Mouse (Mus musculus): Measurements from ENCODE around the gene Ctnna2. TPM values are rescaled to one million over a fixed set of nuclear protein-coding genes. Genes with fewer than 3 reads are reported as not detected.
A peak's percentile ranks its signal among the peaks of the same experiment; 100 is the strongest.

The Ctnna2 gene
- total RNA-seq, 2 experiments from 2014 or later, result 149 to 158 TPM

GRCm38 (mm10) chr6:77443906-77444305, 535.6 kb downstream of the Ctnna2 start:
- DNase-seq (ENCODE audit: low spot score in 2 of 2), result no peak

DNA sequence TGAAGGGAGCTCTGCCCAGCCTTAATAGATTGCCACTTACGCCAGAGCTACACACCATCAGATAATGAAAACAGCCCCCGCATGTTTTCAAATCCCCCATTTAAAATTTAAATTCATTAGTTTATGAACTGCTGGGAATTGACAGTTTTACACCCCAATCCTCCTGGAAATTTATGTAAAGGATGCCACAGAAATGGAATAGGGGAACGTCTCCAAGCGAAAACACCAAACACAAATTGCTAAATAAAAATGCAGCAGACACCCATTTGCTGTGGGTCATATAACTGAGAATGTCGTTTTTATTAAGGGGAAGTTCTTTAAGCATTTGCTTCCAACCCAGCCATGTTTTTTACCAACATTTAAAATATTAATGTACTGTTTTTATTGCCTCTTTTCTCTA, 538.4 kb downstream of the Ctnna2 start:
- no peak for DNase-seq (ENCODE audit: low spot score in 2 of 2)

DNA sequence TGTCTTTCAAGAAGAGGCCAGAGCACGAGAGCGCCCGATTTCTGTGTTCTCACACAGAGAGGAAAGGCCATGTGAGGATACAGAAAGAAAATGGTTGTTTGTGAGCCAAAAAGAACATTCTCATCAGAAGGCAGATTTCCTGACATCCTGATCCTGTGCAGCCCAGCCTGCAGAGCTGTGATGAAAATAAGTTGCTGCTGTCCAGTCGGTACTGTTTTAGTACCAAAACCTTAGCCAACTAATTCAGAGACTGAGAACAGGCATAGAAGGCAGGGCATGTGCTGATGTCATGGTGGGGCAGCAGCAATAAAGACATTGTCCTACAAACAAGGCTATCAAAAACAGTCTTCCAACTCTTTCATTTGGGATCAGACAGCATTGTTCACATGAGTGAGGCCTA, 549.1 kb downstream of the Ctnna2 start:
- DNase-seq (ENCODE audit: low spot score in 2 of 2), result no peak

GRCm38 (mm10) chr6:77425746-77426145, 553.8 kb downstream of the Ctnna2 start:
- no peak for DNase-seq (ENCODE audit: low spot score in 2 of 2)

DNA sequence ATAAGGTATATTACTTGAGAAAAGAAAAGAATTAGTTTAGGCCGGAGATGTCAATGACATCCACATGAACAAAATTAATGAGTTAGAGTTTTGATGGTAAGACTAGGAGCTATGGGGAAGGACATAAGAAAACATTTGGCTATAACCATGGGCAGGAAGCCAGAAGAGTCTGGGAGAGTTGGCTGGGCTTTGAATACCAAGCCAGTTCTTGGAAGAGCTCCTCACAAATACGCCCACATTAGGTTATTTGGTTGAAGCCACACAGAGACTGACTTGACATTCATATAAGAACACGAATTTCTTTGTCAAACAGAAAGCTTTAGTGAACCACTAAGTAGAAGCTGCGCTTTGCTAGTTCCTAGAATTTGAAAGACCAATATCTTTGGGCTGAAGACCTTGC, 554.7 kb downstream of the Ctnna2 start:
- DNase-seq (ENCODE audit: low spot score in 2 of 2), result no peak

GRCm38 (mm10) chr6:77421564-77422139, 557.8 kb downstream of the Ctnna2 start:
- DNase-seq (ENCODE audit: low spot score in 2 of 2), result no peak

GRCm38 (mm10) chr6:77416999-77417398, 562.5 kb downstream of the Ctnna2 start:
- DNase-seq (ENCODE audit: low spot score in 2 of 2), result no peak

DNA sequence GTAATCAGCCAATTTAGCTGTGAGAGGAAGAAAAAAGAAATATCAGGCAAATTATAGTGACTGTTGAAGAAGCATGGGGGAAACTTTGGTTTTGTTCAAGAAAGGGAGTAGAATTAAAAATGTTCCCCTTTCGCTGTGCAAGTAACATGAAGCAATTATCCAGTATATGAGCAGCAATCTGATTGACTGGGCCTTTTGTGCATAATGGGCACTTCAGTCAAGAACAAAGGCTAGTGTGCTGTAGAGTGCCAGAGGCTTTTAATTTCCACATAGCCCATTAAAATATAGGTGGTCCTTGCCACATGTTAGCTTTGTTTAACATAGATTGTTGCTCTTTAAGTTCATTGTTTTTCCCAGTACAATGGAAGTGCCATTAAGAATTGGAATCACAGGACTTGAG, 566.0 kb downstream of the Ctnna2 start:
- no peak for DNase-seq (ENCODE audit: low spot score in 2 of 2)

GRCm38 (mm10) chr6:77408481-77408880, 571.0 kb downstream of the Ctnna2 start:
- DNase-seq (ENCODE audit: low spot score in 2 of 2), result no peak

DNA sequence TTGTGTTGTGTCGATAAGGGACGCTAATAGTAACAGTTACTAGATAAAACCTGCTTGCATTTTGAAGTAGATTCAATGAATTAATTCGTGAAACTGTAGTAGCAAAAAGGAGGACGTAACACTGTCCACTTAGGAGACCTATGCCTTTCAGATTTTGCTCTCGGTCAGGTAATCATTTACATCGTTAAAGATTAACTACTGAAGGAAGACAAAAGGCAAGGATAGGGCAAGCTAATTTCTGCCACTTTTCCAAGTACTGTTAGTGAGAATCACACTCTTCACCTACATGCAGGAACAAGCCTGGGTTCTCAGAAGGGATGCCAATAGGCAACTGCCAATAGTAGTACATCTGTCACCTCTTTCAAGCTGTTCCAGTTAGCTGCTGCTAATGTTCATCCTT, 578.7 kb downstream of the Ctnna2 start:
- no peak for DNase-seq (ENCODE audit: low spot score in 2 of 2)

GRCm38 (mm10) chr6:77391663-77392062, 587.8 kb downstream of the Ctnna2 start:
- no peak for DNase-seq (ENCODE audit: low spot score in 2 of 2)

DNA sequence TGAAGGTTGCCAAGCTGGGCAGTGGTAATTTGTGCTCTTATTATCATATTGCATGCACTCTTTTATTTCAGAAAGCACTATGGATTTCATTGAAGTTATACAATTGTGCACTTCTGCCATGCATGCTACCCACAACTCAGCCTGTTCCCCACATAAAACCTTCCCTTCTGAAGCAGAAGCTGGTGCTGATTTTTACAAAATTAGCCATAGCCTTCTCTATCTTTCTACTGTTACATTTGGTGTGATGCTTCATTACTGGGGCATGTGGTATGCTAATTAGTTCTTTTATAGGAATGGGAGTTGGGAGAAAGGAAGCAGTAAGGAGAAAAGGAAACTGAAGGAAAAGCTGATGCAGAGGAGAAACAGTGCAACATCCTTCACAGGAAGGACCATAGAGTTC, 598.2 kb downstream of the Ctnna2 start:
- DNase-seq (ENCODE audit: low spot score in 2 of 2), result no peak

DNA sequence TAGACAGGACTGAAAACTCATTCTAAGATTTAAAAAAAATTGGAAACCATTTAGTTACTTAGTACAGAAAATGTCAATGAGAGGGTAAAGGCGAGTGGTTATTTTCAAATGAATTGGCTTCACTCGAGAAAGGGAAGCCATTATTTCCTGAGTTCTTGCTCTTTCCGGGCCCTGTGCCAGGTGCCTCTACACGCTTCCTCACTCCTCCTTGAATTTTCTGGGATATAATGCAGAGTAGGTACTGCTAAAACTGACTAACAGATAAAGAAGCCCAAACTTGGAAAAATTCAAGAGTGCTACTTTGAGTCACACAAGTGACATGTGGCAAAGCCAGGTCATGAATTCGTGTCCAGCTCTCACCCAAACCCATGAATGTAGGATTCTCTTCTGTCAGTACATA, 606.4 kb downstream of the Ctnna2 start:
- DNase-seq (ENCODE audit: low spot score in 2 of 2), result no peak

- no peak for DNase-seq (ENCODE audit: low spot score in 2 of 2)
These were observed 608.4 kb downstream of the Ctnna2 start for GRCm38 (mm10) chr6:77371147-77371546.

DNA sequence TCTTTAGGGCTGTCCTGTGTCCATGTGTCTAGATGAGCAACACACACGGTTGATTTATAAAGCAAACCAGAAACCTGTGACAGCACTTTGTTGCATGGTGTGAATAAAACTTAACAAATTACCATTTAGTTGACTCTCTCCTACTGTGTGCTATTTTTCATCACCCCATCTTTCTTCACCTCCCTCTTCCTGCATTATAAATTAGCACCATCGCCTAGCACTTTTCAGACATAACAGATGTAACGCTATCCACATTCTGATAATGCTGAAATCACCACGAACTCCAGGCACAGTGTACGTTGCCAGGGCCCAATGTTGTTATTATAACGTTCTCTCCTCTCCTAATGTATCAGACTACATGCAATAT, 621.0 kb downstream of the Ctnna2 start:
- DNase-seq (ENCODE audit: low spot score in 2 of 2), result no peak

DNA sequence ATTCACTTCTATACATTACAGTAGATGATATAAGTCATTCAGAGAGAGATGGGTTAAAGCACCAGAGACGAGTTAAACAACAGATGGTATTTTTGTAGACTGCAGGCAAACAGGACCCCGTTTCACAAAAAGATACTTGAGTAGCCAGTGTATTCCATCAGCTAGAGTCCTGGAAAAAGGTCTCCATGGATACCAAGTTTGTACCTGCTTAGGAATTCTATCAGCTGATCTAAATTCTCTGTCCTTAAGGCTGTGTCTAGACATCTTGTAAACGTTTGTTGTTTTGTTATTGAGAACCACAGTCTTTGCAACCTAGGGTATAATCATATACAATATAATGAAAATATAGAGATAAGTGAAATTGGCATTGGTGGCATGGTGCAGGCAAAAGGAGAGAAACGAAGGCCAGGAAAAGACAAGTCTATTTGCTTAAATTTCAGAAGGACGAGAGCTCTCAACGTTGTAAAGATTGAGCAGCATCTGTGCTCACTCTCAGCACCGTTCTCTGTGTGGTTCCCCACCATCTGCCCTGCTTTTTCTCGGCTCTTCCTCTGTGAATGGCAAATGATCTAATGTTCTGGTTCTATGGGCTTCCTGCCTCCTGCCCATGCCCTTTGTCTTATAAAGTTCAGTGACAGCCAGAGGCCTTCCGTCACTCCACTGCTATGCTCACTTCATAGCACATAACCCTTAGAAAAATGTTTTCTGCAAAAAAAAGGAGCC, 621.6 kb downstream of the Ctnna2 start:
- peak; percentile 33 to 44 for DNase-seq (ENCODE audit: low spot score in 2 of 2)

DNA sequence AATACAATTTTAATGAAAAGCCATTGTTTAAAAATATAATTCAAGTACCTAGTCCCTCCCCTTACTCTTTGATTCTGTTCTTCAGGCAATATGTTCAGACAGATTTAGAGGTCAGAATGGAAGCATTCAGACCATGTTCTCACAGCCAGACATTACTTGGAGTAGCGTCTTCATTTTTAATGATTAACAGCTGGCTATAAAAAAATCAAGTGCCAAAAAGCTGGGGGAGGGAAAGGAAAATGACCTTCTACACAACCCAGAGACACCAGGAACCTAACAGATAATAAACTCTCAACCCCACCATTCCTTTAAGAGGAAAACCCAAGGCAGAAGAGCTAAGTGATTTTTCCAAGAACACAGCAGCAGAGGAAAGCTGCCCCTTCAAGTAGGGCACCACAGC, 624.7 kb downstream of the Ctnna2 start:
- DNase-seq (ENCODE audit: low spot score in 2 of 2), result no peak

DNA sequence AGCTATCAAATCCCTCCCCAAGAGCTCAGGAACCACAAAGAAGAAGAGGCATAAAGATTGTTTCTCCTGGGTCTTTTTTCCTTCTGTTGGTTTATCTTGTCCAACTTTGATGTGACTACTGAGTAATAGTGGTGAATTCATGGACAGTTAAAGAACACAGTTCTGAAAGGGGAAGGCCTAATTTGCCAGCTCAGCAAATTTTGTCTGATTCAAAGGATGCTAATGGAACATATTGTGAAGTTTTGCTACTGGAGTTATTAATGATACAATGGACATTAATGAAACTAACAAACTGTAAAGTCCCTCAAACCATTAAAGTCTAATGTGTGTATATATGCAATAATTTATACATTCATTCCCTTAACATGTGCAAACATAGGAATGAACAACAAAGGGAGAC, 635.7 kb downstream of the Ctnna2 start:
- no peak for DNase-seq (ENCODE audit: low spot score in 2 of 2)

DNA sequence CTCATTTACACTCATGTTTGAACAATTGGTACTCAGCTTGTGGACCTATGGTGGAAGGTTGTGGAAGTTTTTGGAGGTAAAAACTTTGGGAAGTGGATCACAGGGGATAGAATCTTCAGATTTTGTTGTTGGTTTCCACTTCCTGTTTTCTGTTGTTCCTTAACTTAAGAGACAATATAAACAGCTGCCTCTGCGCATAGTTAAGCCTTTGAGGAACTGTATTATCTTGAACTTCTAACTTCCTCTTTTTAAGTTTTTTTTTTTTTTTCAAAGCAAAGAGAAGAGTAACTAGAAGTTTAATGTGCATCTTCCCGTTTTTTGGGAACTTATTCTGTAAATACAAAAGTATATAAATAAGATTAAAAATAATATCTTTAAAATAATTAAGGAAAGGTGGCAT, 644.0 kb downstream of the Ctnna2 start:
- DNase-seq (ENCODE audit: low spot score in 2 of 2), result no peak

- DNase-seq (ENCODE audit: low spot score in 2 of 2), result no peak
These were observed 654.8 kb downstream of the Ctnna2 start for GRCm38 (mm10) chr6:77324748-77325147.

- DNase-seq (ENCODE audit: low spot score in 2 of 2), result no peak
These were observed 655.2 kb downstream of the Ctnna2 start for GRCm38 (mm10) chr6:77324327-77324726.

- no peak for DNase-seq (ENCODE audit: low spot score in 2 of 2)
These were observed 672.7 kb downstream of the Ctnna2 start for GRCm38 (mm10) chr6:77306796-77307195.

- DNase-seq (ENCODE audit: low spot score in 2 of 2), result no peak
These were observed 678.2 kb downstream of the Ctnna2 start for GRCm38 (mm10) chr6:77301305-77301704.

Measured in layer of hippocampus, postnatal 10 days (tissue).